27 mouse cellular contexts compared by ENCODE assay signal in the genomic region with DNA sequence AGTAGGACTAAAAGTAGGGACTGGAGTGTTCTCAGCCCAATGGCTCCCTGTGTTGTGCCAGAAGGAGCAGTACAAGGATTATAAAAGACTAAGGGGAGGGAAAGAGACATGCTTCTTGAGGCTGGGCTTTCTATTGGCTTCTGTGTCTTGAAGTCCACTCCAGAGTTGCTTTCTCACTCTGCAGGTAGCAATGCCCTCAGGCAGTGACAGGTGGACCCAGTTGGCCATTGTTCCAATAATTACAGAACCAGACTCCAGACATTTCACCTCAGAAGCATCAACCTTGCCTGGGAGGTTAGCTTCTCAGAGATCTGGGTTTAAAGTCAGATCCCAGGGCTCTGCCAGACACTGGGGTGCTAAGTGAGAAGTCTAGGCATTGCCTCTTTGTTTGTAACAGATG.
A peak's percentile ranks its signal among the peaks of the same experiment; 100 is the strongest.
DNase-seq lines count a peak whose midpoint lies in the region; ATAC-seq and TF ChIP-seq lines count a peak whose summit lies in the region.
"Had no signal": no experiment of that assay in that cellular context is flagged by ENCODE, and none has a peak within 500 bp of the region (broad histone marks: within the 10 kb centered on the region; RNA-seq: fewer than 3 reads in every experiment).

No protein-coding gene starts in this region.

- no peaks in the 10 kb centered on the region for H3K27me3 ChIP-seq in intestine, postnatal 0 days (replicated peaks; ENCODE audit: control insufficient read depth, insufficient read depth, low read length)
- H3K27me3 ChIP-seq: embryonic facial prominence, embryonic 15.5 days; hindbrain, embryonic 12.5 days; kidney, embryonic 15.5 days; Patski had no signal

- no peak for DNase-seq in cerebellum, postnatal 4 days (ENCODE audit: low spot score in 2 of 2)
- peak; percentile 36 for DNase-seq in ZHBTc4 (ENCODE audit: low read depth, low spot score)
- peak; percentile 26 for DNase-seq in cerebellum, adult 9-11 months
- no peak for DNase-seq in thymus, postnatal 14 days
- DNase-seq in layer of hippocampus, adult 8-10 months (ENCODE audit: low spot score in 2 of 2), result no peak
- DNase-seq: adrenal gland, adult 2 months; adrenal gland, postnatal 36 days; B cell, adult 2 months; gastrocnemius, adult 2 months; gastrocnemius, postnatal 36 days; heart, adult 18-20 months; heart, postnatal 10 days; heart, postnatal 4 days; kidney, adult 18-20 months had no signal

- H3K36me3 ChIP-seq in intestine, postnatal 0 days (ENCODE audit: control insufficient read depth, insufficient read depth), result no peaks in the 10 kb centered on the region
- H3K36me3 ChIP-seq: embryonic facial prominence, embryonic 15.5 days; forebrain, embryonic 10.5 days; heart, embryonic 10.5 days; hindbrain, embryonic 12.5 days; kidney, embryonic 15.5 days had no signal

- 0 out of 2 replicates have a peak, but pooled peaks have one; percentile 34 for ATAC-seq in cerebellum, adult (ENCODE audit: insufficient number of reproducible peaks, low FRiP score, low TSS enrichment)
- no peak for ATAC-seq in intestine, postnatal 0 days
- ATAC-seq: CD4-positive, CD25-positive, alpha-beta regulatory T cell, adult 4 months; forebrain, embryonic 14.5 days; hindbrain, embryonic 16.5 days; inflammation-experienced regulatory T-cells, adult 6 months; Patski had no signal

- TF ChIP-seq CTCF in intestine, postnatal 0 days (IDR thresholded peaks at IDR 0.05; ENCODE audit: low read depth), result no peak

- H3K27ac ChIP-seq in intestine, postnatal 0 days (ENCODE audit: low read depth, low read length), result no peak overlapping the region
- H3K27ac ChIP-seq: embryonic facial prominence, embryonic 15.5 days; forebrain, embryonic 10.5 days; gastrocnemius, adult 2 months; heart, embryonic 10.5 days; hindbrain, embryonic 12.5 days; kidney, embryonic 15.5 days had no signal

- H3K9ac ChIP-seq in intestine, postnatal 0 days (ENCODE audit: low read depth, low read length), result no peak overlapping the region
- H3K9ac ChIP-seq: embryonic facial prominence, embryonic 15.5 days; hindbrain, embryonic 12.5 days; kidney, embryonic 15.5 days had no signal

- H3K4me1 ChIP-seq in intestine, postnatal 0 days (replicated peaks; ENCODE audit: control insufficient read depth, insufficient read depth, low read length), result no peaks in the 10 kb centered on the region
- H3K4me1 ChIP-seq: embryonic facial prominence, embryonic 15.5 days; forebrain, embryonic 10.5 days; heart, embryonic 10.5 days; hindbrain, embryonic 12.5 days; kidney, embryonic 15.5 days had no signal

- H3K9me3 ChIP-seq in intestine, postnatal 0 days (ENCODE audit: control insufficient read depth), result no peaks in the 10 kb centered on the region
- H3K9me3 ChIP-seq: embryonic facial prominence, embryonic 15.5 days; forebrain, embryonic 10.5 days; heart, embryonic 10.5 days; hindbrain, embryonic 12.5 days; kidney, embryonic 15.5 days had no signal

- H3K4me2 ChIP-seq in intestine, postnatal 0 days (replicated peaks; ENCODE audit: low read depth), result no peak overlapping the region
- H3K4me2 ChIP-seq: embryonic facial prominence, embryonic 15.5 days; hindbrain, embryonic 12.5 days; kidney, embryonic 15.5 days had no signal

- no peak overlapping the region for H3K4me3 ChIP-seq in intestine, postnatal 0 days (ENCODE audit: low read depth, low read length)
- H3K4me3 ChIP-seq: embryonic facial prominence, embryonic 15.5 days; erythroblast, embryonic 14.5 days; forebrain, embryonic 10.5 days; gastrocnemius, adult 2 months; heart, embryonic 10.5 days; hindbrain, embryonic 12.5 days; kidney, embryonic 15.5 days had no signal

Comparison
In these comparisons a context has a peak if more than half of its experiments do, and no peak if none do; other contexts are left out.
1. DNase-seq: peak in ZHBTc4 (single experiment) and cerebellum, adult 9-11 months (single experiment); none in cerebellum, postnatal 4 days (0 of 2), thymus, postnatal 14 days (single experiment) and layer of hippocampus, adult 8-10 months (0 of 2).